Mouse (Mus musculus): ENCODE measurements around the gene Avpr1a. TPM values are rescaled to one million over a fixed set of nuclear protein-coding genes. Genes with fewer than 3 reads are reported as not detected.

Avpr1a gene
- 0.43 TPM for polyA plus RNA-seq (2015; fragmentation: Illumina TruSeq; extraction: RNeasy Lipid Tissue Mini Kit (QIAGEN cat#74804); ENCODE audit: low read depth, low replicate concordance)

GRCm38 (mm10) chr10:122447861-122448716, at the start of gene Avpr1a:
Gene Avpr1a (plus strand): TSS chr10:122448499.

Other genes with a start within 250 kb of the Avpr1a start
- 38.9 TPM for gene Ppm1h, start 230.3 kb downstream of the Avpr1a start, polyA plus RNA-seq (2015; fragmentation: Illumina TruSeq; extraction: RNeasy Lipid Tissue Mini Kit (QIAGEN cat#74804); ENCODE audit: low read depth, low replicate concordance)